Mouse (Mus musculus): Measurements from ENCODE around the gene Pdpr. TPM values are rescaled to one million over a fixed set of nuclear protein-coding genes. Genes with fewer than 3 reads are reported as not detected.
A peak's percentile ranks its signal among the peaks of the same experiment; 100 is the strongest.
"Not testable (repeated sequence)": the region's sequence is repeated elsewhere in the genome, so short reads cannot be mapped to it uniquely, and the experiment has no call there.

The Pdpr gene
- polyA plus RNA-seq, 1 experiment = 0.05 TPM

GRCm38 (mm10) chr8:111079861-111080271 lies 14.6 kb upstream of the Pdpr start:
- H3K36me3 ChIP-seq (ENCODE audit: control insufficient read depth) = no peaks in the 10 kb centered on the region
- no peaks in the 10 kb centered on the region; the same call in 1 of the 2 replicates for H3K9me3 ChIP-seq (ENCODE audit: control insufficient read depth, low read length)
- no peak for TF ChIP-seq GATA1 (IDR thresholded peaks at IDR 0.05; ENCODE audit: low read length)
- no peak for TF ChIP-seq TAL1 (IDR thresholded peaks at IDR 0.05; ENCODE audit: low read length)
- no peaks in the 10 kb centered on the region for H3K4me1 ChIP-seq (ENCODE audit: control insufficient read depth)
- no peak overlapping the region for H3K4me3 ChIP-seq (replicated peaks)
- peaks cover 11% of the 10 kb centered on the region for H3K27me3 ChIP-seq (ENCODE audit: control insufficient read depth)

GRCm38 (mm10) chr8:111081580-111082258 lies 12.7 kb upstream of the Pdpr start:
- Histone ChIP-seq H3K9me3 (ENCODE audit: control insufficient read depth, low read length) (no peaks in the 10 kb centered on the region), H3K4me1 (ENCODE audit: control insufficient read depth) (no peaks in the 10 kb centered on the region), H3K36me3 (ENCODE audit: control insufficient read depth) (no peaks in the 10 kb centered on the region), H3K4me3 (replicated peaks) (no peak overlapping the region), H3K27me3 (ENCODE audit: control insufficient read depth) (peaks cover 11% of the 10 kb centered on the region)
- TF ChIP-seq TAL1 (IDR thresholded peaks at IDR 0.05; ENCODE audit: low read length) = no peak
- TF ChIP-seq GATA1 (IDR thresholded peaks at IDR 0.05; ENCODE audit: low read length) = no peak

GRCm38 (mm10) chr8:111083936-111084335 lies 10.5 kb upstream of the Pdpr start:
- H3K27me3 ChIP-seq (ENCODE audit: control insufficient read depth); H3K9me3 ChIP-seq (ENCODE audit: control insufficient read depth, low read length); H3K4me1 ChIP-seq (ENCODE audit: control insufficient read depth); H3K36me3 ChIP-seq (ENCODE audit: control insufficient read depth); H3K4me3 ChIP-seq (replicated peaks): not testable (repeated sequence)

GRCm38 (mm10) chr8:111090126-111090525 lies 4.3 kb upstream of the Pdpr start:
- no peaks in the 10 kb centered on the region for H3K27me3 ChIP-seq (ENCODE audit: control insufficient read depth)
- peaks cover 19% of the 10 kb centered on the region for H3K4me1 ChIP-seq (ENCODE audit: control insufficient read depth)
- no peak overlapping the region for H3K4me3 ChIP-seq (replicated peaks)
- TF ChIP-seq GATA1 (IDR thresholded peaks at IDR 0.05; ENCODE audit: low read length) (no peak), TAL1 (IDR thresholded peaks at IDR 0.05; ENCODE audit: low read length) (no peak)
- no peaks in the 10 kb centered on the region for H3K36me3 ChIP-seq (ENCODE audit: control insufficient read depth)
- H3K9me3 ChIP-seq (ENCODE audit: control insufficient read depth, low read length) = no peaks in the 10 kb centered on the region

GRCm38 (mm10) chr8:111091706-111092105 lies 2.7 kb upstream of the Pdpr start:
- Histone ChIP-seq H3K27me3 (ENCODE audit: control insufficient read depth) (no peaks in the 10 kb centered on the region), H3K9me3 (ENCODE audit: control insufficient read depth, low read length) (no peaks in the 10 kb centered on the region), H3K4me1 (ENCODE audit: control insufficient read depth) (peaks cover 31% of the 10 kb centered on the region), H3K4me3 (replicated peaks) (no peak overlapping the region), H3K36me3 (ENCODE audit: control insufficient read depth) (no peaks in the 10 kb centered on the region)
- no peak for TF ChIP-seq GATA1 (IDR thresholded peaks at IDR 0.05; ENCODE audit: low read length)
- no peak for TF ChIP-seq TAL1 (IDR thresholded peaks at IDR 0.05; ENCODE audit: low read length)

- H3K36me3 ChIP-seq (ENCODE audit: control insufficient read depth); H3K27me3 ChIP-seq (ENCODE audit: control insufficient read depth); H3K4me3 ChIP-seq (replicated peaks); H3K9me3 ChIP-seq (ENCODE audit: control insufficient read depth, low read length): not testable (repeated sequence)
- peaks cover 31% of the 10 kb centered on the region for H3K4me1 ChIP-seq (ENCODE audit: control insufficient read depth)
Observed at GRCm38 (mm10) chr8:111092326-111092725, 2.1 kb upstream of the Pdpr start, which contains the start of gene Clec18a. Clec18a (minus strand) TSS chr8:111092426.

- H3K36me3 ChIP-seq (ENCODE audit: control insufficient read depth); H3K9me3 ChIP-seq (ENCODE audit: control insufficient read depth, low read length); H3K27me3 ChIP-seq (ENCODE audit: control insufficient read depth): not testable (repeated sequence)
- Histone ChIP-seq H3K4me1 (ENCODE audit: control insufficient read depth) (peaks cover 31% of the 10 kb centered on the region), H3K4me3 (replicated peaks) (peak overlapping the region; percentile 72)
Observed at GRCm38 (mm10) chr8:111094719-111095302, 381 bp downstream of the Pdpr start.

- no peaks in the 10 kb centered on the region for H3K27me3 ChIP-seq (ENCODE audit: control insufficient read depth)
- TF ChIP-seq GATA1 (IDR thresholded peaks at IDR 0.05; ENCODE audit: low read length) = no peak
- no peak for TF ChIP-seq TAL1 (IDR thresholded peaks at IDR 0.05; ENCODE audit: low read length)
- H3K9me3 ChIP-seq (ENCODE audit: control insufficient read depth, low read length) = no peaks in the 10 kb centered on the region
- no peak overlapping the region for H3K4me3 ChIP-seq (replicated peaks)
- peaks cover 45% of the 10 kb centered on the region for H3K36me3 ChIP-seq (ENCODE audit: control insufficient read depth)
- no peaks in the 10 kb centered on the region for H3K4me1 ChIP-seq (ENCODE audit: control insufficient read depth)
Observed at GRCm38 (mm10) chr8:111114891-111115290, 20.5 kb downstream of the Pdpr start.

GRCm38 (mm10) chr8:111119481-111119880 lies 25.1 kb downstream of the Pdpr start:
- no peaks in the 10 kb centered on the region for H3K27me3 ChIP-seq (ENCODE audit: control insufficient read depth)
- H3K4me3 ChIP-seq (replicated peaks) = no peak overlapping the region
- H3K4me1 ChIP-seq (ENCODE audit: control insufficient read depth) = no peaks in the 10 kb centered on the region
- no peak for TF ChIP-seq GATA1 (IDR thresholded peaks at IDR 0.05; ENCODE audit: low read length)
- no peak for TF ChIP-seq TAL1 (IDR thresholded peaks at IDR 0.05; ENCODE audit: low read length)
- H3K9me3 ChIP-seq (ENCODE audit: control insufficient read depth, low read length) = no peaks in the 10 kb centered on the region
- H3K36me3 ChIP-seq (ENCODE audit: control insufficient read depth) = peaks cover 64% of the 10 kb centered on the region

- no peaks in the 10 kb centered on the region for H3K27me3 ChIP-seq (ENCODE audit: control insufficient read depth)
- TF ChIP-seq TAL1 (IDR thresholded peaks at IDR 0.05; ENCODE audit: low read length) = no peak
- no peak for TF ChIP-seq GATA1 (IDR thresholded peaks at IDR 0.05; ENCODE audit: low read length)
- peaks cover 64% of the 10 kb centered on the region for H3K36me3 ChIP-seq (ENCODE audit: control insufficient read depth)
- H3K4me3 ChIP-seq (replicated peaks) = no peak overlapping the region
- no peaks in the 10 kb centered on the region for H3K9me3 ChIP-seq (ENCODE audit: control insufficient read depth, low read length)
- no peaks in the 10 kb centered on the region for H3K4me1 ChIP-seq (ENCODE audit: control insufficient read depth)
Observed at GRCm38 (mm10) chr8:111130756-111131155, 36.3 kb downstream of the Pdpr start.

Measured in erythroblast, embryonic 14.5 days (primary cell).